Mouse (Mus musculus): ENCODE results near the gene Eed. TPM values are rescaled to one million over a fixed set of nuclear protein-coding genes. Genes with fewer than 3 reads are reported as not detected.
A peak's percentile ranks its signal among the peaks of the same experiment; 100 is the strongest.

The Eed gene
- polyA plus RNA-seq, 1 experiment: 29.9 TPM

GRCm38 (mm10) chr7:89983441-89983840 lies 2.7 kb upstream of the Eed start:
- DNase-seq (ENCODE audit: extremely low spot score in 1 of 2, low spot score in 1 of 2): no peak

GRCm38 (mm10) chr7:89981557-89981956 lies 774 bp upstream of the Eed start:
- peak in 1 of 2 experiments; percentile 10 for DNase-seq (ENCODE audit: extremely low spot score in 1 of 2, low spot score in 1 of 2)

GRCm38 (mm10) chr7:89980133-89980484 lies 674 bp downstream of the Eed start:
- DNase-seq (ENCODE audit: extremely low spot score in 1 of 2, low spot score in 1 of 2): no peak

GRCm38 (mm10) chr7:89979432-89980130 lies 1.2 kb downstream of the Eed start:
- DNase-seq (ENCODE audit: extremely low spot score in 1 of 2, low spot score in 1 of 2): no peak

GRCm38 (mm10) chr7:89976796-89977195 lies 4.0 kb downstream of the Eed start:
- DNase-seq (ENCODE audit: extremely low spot score in 1 of 2, low spot score in 1 of 2): no peak

- no peak for DNase-seq (ENCODE audit: extremely low spot score in 1 of 2, low spot score in 1 of 2)
Measured at GRCm38 (mm10) chr7:89975571-89975970, 5.2 kb downstream of the Eed start.

- DNase-seq (ENCODE audit: extremely low spot score in 1 of 2, low spot score in 1 of 2): no peak
Measured at GRCm38 (mm10) chr7:89967235-89967634, 13.5 kb downstream of the Eed start.

- DNase-seq (ENCODE audit: extremely low spot score in 1 of 2, low spot score in 1 of 2): no peak
Measured at GRCm38 (mm10) chr7:89966771-89967170, 14.0 kb downstream of the Eed start.

- DNase-seq (ENCODE audit: extremely low spot score in 1 of 2, low spot score in 1 of 2): no peak
Measured at GRCm38 (mm10) chr7:89963135-89963534, 17.6 kb downstream of the Eed start.

- DNase-seq (ENCODE audit: extremely low spot score in 1 of 2, low spot score in 1 of 2): no peak
Measured at GRCm38 (mm10) chr7:89957300-89957699, 23.5 kb downstream of the Eed start.

- no peak for DNase-seq (ENCODE audit: extremely low spot score in 1 of 2, low spot score in 1 of 2)
Measured at GRCm38 (mm10) chr7:89954261-89954660, 26.5 kb downstream of the Eed start.

GRCm38 (mm10) chr7:89949403-89949802 lies 31.4 kb downstream of the Eed start:
- DNase-seq (ENCODE audit: extremely low spot score in 1 of 2, low spot score in 1 of 2): no peak

- no peak for DNase-seq (ENCODE audit: extremely low spot score in 1 of 2, low spot score in 1 of 2)
Measured at GRCm38 (mm10) chr7:89948026-89948425, 32.8 kb downstream of the Eed start.

- DNase-seq (ENCODE audit: extremely low spot score in 1 of 2, low spot score in 1 of 2): peak; percentile 96 to 97
Measured at GRCm38 (mm10) chr7:89940571-89941463, 40.0 kb downstream of the Eed start, which contains the start of gene Hikeshi. Gene Hikeshi (minus strand): TSS chr7:89941204.

GRCm38 (mm10) chr7:89939497-89940353 lies 41.1 kb downstream of the Eed start:
- no peak for DNase-seq (ENCODE audit: extremely low spot score in 1 of 2, low spot score in 1 of 2)

GRCm38 (mm10) chr7:89923441-89924180 lies 57.2 kb downstream of the Eed start:
- DNase-seq (ENCODE audit: extremely low spot score in 1 of 2, low spot score in 1 of 2): peak; percentile 36 to 57

GRCm38 (mm10) chr7:89917776-89918175 lies 63.0 kb downstream of the Eed start:
- DNase-seq (ENCODE audit: extremely low spot score in 1 of 2, low spot score in 1 of 2): no peak

- no peak for DNase-seq (ENCODE audit: extremely low spot score in 1 of 2, low spot score in 1 of 2)
Measured at GRCm38 (mm10) chr7:89916711-89917110, 64.1 kb downstream of the Eed start.

GRCm38 (mm10) chr7:89913432-89914158 lies 67.2 kb downstream of the Eed start:
- DNase-seq (ENCODE audit: extremely low spot score in 1 of 2, low spot score in 1 of 2): no peak

Measured in frontal cortex, adult 2 months (tissue).